Mouse (Mus musculus) embryonic facial prominence, embryonic 15.5 days (tissue): ENCODE results near the gene Slc9a3. TPM values are rescaled to one million over a fixed set of nuclear protein-coding genes. Genes with fewer than 3 reads are reported as not detected.

Experiments
- ATAC-seq: fragments of 200-750 bp; cut with Nextera tagmentation; 2 replicates; pipeline ENCODE4 v1.8.0; 2017; ENCODE audit warnings: low read depth, moderate TSS enrichment; ENCODE audit not compliant: insufficient number of reproducible peaks, low FRiP score, low TSS enrichment
- H3K27ac ChIP-seq: fragments of 300-500 bp; sonication (generic); replicated peaks from 2 replicates; pipeline ENCODE4 v1.5.1; 2015; ENCODE audit warnings: mild to moderate bottlenecking, inconsistent platforms
- H3K27me3 ChIP-seq: fragments of 300-500 bp; sonication (generic); 2 replicates; pipeline ENCODE4 v1.6.1; 2015; ENCODE audit warnings: inconsistent platforms
- H3K36me3 ChIP-seq: fragments of 300-500 bp; sonication (generic); 2 replicates; pipeline ENCODE4 v1.6.1; 2015; ENCODE audit warnings: mild to moderate bottlenecking, inconsistent platforms
- H3K4me1 ChIP-seq: fragments of 300-500 bp; sonication (generic); 2 replicates; pipeline ENCODE4 v1.6.1; 2015; ENCODE audit warnings: inconsistent platforms
- H3K4me2 ChIP-seq: fragments of 300-500 bp; sonication (generic); replicated peaks from 2 replicates; pipeline ENCODE4 v1.6.1; 2015; ENCODE audit warnings: mild to moderate bottlenecking, inconsistent platforms
- H3K4me3 ChIP-seq: fragments of 300-500 bp; sonication (generic); replicated peaks from 2 replicates; pipeline ENCODE4 v1.5.1; 2015; ENCODE audit warnings: mild to moderate bottlenecking, inconsistent platforms
- H3K9ac ChIP-seq: fragments of 300-500 bp; sonication (generic); 2 replicates; pipeline ENCODE4 v1.6.1; 2015; ENCODE audit warnings: inconsistent platforms
- H3K9me3 ChIP-seq: fragments of 300-500 bp; sonication (generic); replicated peaks from 2 replicates; pipeline ENCODE4 v1.6.1; 2016; ENCODE audit warnings: inconsistent platforms
- WGBS: fragments of 180-500 bp; shearing (Covaris S2); methylation state at CpG from one replicate; pipeline ENCODE4 v1.1.7; 2015; 5-methylcytosine and 5-hydroxymethylcytosine counted together
- polyA plus RNA-seq: library from polyadenylated mRNA; unstranded; fragments of >200 nt; fragmentation: Nextera tagmentation; extraction: Ambion mirVana; gene quantifications from 2 replicates; pipeline ENCODE4 v1.2.1, GENCODE M21; 2015

The Slc9a3 gene
- polyA plus RNA-seq, 1 experiment from 2014 or later: 0.12 TPM

DNA sequence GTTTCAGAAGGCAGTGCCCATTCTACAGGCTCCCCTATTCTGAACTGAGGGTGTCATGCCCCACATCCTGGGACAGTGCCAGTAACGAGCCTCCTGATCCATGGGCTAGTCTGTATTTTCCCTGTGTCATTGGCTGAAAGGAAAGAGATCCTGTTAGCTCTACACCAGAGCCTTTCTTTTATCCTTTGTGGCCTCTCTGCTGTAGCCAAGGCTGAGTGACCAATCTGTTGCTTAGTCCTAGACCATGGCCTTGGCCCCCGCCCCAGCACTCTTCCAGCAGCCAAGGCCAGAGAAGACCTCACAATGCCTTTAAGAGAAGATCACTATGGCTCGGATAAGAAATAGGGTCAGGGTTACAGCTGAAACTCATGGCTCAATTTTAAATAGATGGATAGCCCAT is 97.2 kb downstream of the Slc9a3 start:
- H3K27ac ChIP-seq: no peak overlapping the region
- no peak overlapping the region for H3K4me3 ChIP-seq
- 79% methylated on average over 3 of the region's 3 CpGs for WGBS
- no peaks in the 10 kb centered on the region for H3K9me3 ChIP-seq
- H3K4me2 ChIP-seq: no peak overlapping the region
- no peaks in the 10 kb centered on the region for H3K27me3 ChIP-seq
- no peak overlapping the region for H3K9ac ChIP-seq
- no peak for ATAC-seq
- H3K36me3 ChIP-seq: no peaks in the 10 kb centered on the region
- no peaks in the 10 kb centered on the region for H3K4me1 ChIP-seq

Other genes with a start within 250 kb of the Slc9a3 start
- gene Trip13, start 183.7 kb upstream of the Slc9a3 start, polyA plus RNA-seq: 26.2 and 28.2 TPM in 2 replicates
- gene Brd9, start 183.6 kb upstream of the Slc9a3 start, polyA plus RNA-seq: 48.2 and 53.4 TPM in 2 replicates
- not detected in 2 replicates for gene Zdhhc11, start 157.6 kb upstream of the Slc9a3 start, polyA plus RNA-seq
- 1.6 and 2.0 TPM in 2 replicates for gene Tppp, start 112.0 kb upstream of the Slc9a3 start, polyA plus RNA-seq
- 9.7 and 11.3 TPM in 2 replicates for gene Cep72, start 59.2 kb upstream of the Slc9a3 start, polyA plus RNA-seq
- 69.2 and 82.9 TPM in 2 replicates for gene Exoc3, start 87.3 kb downstream of the Slc9a3 start, polyA plus RNA-seq
- 2.2 and 3.4 TPM in 2 replicates for gene Ahrr, start 170.9 kb downstream of the Slc9a3 start, polyA plus RNA-seq
- 154 and 159 TPM in 2 replicates for gene Pdcd6, start 196.1 kb downstream of the Slc9a3 start, polyA plus RNA-seq
- gene Sdha, start 228.8 kb downstream of the Slc9a3 start, polyA plus RNA-seq: 221 and 224 TPM in 2 replicates
- gene Ccdc127, start 228.9 kb downstream of the Slc9a3 start, polyA plus RNA-seq: 59.9 and 63.7 TPM in 2 replicates
- gene Lrrc14b, start 242.5 kb downstream of the Slc9a3 start, polyA plus RNA-seq: not detected in 2 replicates